Mouse (Mus musculus): ENCODE measurements around the gene Slc4a2.

The Slc4a2 gene

GRCm38 (mm10) chr5:24470600-24470999 is 47.0 kb downstream of the Slc4a2 start:
- peak; percentile 84 for DNase-seq (ENCODE audit: low spot score)

DNA sequence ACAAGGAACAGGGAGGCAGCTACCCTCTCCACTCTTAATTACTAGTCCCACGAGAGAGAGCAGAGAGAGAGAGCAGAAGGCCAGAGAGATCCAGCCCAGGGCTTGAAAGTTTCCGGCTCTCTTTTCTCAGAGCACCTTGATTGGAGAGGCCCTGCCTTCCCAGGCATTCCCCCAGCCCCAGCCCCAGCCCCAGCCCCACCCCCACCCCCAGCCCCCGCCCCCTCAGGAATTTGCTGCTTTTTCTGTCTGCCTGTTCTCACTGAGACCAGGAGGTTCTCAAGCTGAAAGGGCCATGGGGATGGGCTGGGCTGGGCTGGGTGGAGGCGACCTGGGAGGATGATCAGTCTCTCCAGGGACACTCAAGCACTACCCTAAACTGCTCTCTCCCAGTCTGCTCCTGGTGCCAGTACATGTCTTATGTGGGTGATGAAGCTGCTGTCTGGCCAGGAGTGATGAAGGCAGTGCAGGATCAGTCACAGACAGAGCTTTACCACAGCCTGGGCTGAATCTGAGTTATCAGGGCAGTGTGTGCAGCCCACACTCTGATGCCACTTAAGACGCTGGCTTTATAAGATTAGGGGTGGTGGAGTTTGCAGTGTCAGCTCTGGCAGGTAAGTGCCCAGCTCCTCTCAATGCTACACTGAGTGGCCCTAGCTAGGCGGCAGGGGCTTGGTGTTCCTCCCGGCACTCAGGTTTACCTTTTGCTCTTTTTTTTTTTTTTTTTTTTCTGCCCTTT is 49.4 kb downstream of the Slc4a2 start:
- no peak for DNase-seq (ENCODE audit: low spot score)

- peak; percentile 83 for DNase-seq (ENCODE audit: low spot score)
Observed at GRCm38 (mm10) chr5:24474025-24474722, 50.5 kb downstream of the Slc4a2 start.

DNA sequence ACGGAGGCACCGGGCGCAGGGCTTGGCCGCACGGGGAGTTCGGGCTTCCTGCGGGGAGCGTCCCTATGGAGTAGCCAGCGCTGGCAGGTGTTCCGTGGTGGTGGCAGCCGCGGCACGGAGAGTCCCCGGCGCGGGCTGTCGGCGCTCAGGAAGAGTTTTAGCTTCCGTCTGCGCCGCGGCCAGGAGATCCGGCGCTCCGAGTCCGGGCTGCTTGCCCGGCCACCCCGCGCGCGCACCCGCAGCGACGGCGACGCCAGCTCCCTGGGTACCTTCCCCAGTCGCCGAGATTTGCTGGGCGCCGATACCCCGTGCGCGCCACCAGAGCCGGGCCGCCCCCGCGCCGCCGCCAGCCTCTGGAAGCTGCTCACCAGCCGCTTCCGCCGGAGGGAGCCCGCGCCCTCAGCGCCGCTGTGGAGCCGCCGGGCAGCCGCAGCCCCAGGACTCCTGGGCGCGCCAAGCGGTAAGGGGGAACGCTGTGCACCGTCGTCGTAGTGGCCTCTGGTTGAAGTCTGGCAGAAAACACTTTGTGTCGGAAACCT is 51.2 kb downstream of the Slc4a2 start:
- no peak for DNase-seq (ENCODE audit: low spot score)

DNA sequence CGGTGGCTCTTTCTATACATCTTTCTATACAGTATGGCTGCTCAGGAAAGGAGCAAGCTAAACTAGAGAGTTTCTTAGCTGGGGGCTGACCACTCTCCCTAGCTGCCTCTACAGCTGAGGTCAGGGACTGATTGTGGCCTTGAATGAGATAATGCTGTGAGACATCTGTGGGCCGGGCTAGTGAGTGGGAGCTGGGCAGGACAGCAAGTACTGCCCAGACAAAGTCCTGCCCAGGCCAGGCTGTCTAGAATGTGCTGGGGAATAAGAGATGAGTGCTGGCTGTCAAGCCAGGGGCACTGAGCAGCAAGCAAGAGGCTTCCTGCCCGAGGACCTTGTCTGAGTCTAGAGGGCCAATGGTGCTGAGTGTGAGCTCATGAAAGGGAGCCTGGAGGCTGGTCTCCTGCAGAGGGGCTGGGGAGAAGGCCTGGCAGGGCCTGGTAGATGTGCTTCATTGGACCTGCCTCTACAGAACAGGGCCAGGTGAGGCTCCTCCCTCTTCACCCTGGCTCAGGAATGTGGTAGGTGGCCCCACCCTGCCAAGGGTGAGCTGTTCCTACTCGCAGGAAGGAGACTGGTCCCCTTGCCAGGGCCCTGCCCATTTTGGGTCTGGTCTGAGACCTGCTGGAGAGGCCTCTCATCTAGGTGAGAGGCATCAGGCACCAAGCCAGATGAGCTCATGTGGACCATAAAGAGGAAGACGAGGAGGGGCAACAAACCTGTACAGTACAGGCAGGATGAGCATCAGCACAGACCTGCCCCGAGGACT is 52.0 kb downstream of the Slc4a2 start:
- DNase-seq (ENCODE audit: low spot score): peak; percentile 91

DNA sequence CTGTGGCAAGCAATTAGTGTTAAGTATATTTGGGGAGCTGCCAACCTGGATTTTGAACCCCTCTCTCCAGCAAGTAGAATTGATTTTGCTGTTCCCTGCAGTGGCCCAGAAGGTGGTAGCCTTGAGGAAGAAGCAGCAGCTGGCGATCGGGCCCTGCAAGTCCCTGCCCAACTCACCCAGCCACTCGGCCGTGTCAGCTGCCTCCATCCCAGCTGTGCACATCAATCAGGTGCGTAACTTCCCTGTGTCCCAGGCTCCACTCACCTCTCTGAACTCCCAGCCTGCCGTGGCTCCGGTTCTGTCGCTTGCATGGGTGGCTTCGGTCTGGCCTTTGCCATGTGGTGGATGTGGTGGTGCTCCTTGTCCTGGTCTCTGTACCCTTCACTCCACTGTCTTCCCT is 54.3 kb downstream of the Slc4a2 start:
- DNase-seq (ENCODE audit: low spot score): no peak

DNA sequence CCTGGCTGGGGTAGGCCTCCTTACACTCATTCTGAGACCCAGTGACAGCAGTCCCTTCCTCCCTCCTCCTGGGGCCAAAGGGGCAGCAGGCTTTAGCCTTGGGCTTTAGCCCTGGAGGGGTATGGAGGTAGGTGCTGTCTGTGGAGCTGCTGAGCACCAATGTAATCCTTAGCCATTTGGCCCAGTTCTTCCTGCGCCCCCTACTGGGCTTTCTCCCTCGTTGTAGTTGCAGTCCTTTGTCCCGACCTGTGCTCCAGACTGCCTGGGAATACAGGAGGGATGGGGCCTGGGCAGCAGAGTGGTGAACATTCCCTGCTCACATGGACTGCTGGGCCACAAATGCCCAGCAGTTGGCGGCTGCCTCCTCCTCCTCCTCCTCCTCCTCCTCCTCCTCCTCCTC is 58.0 kb downstream of the Slc4a2 start:
- DNase-seq (ENCODE audit: low spot score): peak; percentile 73

GRCm38 (mm10) chr5:24482247-24483079 is 58.8 kb downstream of the Slc4a2 start:
- no peak for DNase-seq (ENCODE audit: low spot score)

- peak; percentile 72 for DNase-seq (ENCODE audit: low spot score)
Observed at GRCm38 (mm10) chr5:24483326-24483725, 59.7 kb downstream of the Slc4a2 start.

GRCm38 (mm10) chr5:24484963-24485362 is 61.3 kb downstream of the Slc4a2 start:
- DNase-seq (ENCODE audit: low spot score): no peak

DNA sequence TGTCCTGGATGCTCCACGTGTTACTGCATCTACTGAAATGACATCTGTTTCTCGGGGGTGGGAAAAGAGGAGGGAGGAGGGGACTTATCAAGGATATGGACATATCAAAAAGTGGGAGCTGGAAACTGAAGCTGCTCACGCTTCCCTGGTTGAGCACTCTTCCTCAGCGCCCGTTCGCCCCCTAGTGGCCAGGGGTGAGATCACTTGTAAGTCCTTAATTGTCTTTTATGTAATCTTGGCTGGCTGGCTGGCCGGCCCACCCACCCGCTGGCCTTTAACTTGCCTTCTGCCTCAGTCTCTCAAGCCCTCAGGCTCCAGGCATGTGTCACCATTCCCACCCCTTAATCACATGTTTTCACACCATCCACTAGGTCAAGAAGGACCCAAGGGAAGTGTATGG is 62.5 kb downstream of the Slc4a2 start:
- peak; percentile 89 for DNase-seq (ENCODE audit: low spot score)

DNA sequence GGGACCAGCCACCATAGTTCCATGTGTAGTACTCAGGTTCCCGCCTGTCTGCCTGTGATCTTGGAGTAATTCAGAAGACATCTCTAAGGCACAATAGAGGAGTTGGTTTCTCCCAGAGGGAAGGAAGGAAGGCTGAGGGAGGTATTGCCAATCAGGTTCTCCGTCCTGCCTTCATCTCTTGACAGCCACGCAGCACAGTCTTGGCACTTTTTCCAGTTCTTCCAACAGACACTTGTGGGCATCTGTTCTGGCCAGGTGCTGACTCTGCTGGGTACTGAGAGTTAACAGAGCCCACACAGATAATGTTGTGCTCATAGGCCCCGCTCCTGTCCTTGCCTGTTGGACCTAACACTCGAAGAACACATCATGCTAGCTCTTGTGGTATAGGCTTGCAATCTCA is 63.1 kb downstream of the Slc4a2 start:
- DNase-seq (ENCODE audit: low spot score): no peak

DNA sequence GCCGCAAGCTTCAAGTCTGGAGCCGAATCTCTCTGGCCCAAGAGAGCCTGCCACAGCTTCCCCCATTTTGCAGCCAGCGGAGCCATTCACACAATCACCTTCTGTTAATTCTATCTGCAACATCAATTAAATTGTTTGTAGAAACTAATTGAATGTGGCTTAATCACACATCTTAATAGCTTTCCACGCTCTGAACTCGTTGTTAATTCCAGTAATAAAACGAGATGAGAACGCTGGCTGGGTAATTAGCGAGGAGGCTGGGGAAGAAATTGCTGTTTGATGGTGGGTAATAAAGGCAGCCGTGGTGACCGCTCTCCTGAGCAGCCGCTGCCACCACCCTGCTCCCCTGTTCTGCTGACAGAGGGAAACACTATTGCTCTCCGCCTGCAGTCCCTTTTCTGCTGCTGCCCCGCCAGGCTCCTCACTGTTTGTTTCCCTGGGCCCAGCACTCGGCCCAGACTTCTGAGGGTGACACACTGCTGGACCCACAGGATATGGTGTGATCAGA is 66.8 kb downstream of the Slc4a2 start:
- DNase-seq (ENCODE audit: low spot score): no peak

Data from urinary bladder, postnatal 14 days (tissue).